Mouse (Mus musculus) heart, adult 11 months (tissue): ENCODE measurements at regions not wholly inside any gene's neighbourhood (a gene's known extent, or its start where the extent isn't known, plus 50 kb on each side); places are given as distances from the start of the nearest gene placed in this dataset.

Experiments
- DNase-seq: peaks from one replicate; pipeline ENCODE4 v3.0.0; 2022

DNA sequence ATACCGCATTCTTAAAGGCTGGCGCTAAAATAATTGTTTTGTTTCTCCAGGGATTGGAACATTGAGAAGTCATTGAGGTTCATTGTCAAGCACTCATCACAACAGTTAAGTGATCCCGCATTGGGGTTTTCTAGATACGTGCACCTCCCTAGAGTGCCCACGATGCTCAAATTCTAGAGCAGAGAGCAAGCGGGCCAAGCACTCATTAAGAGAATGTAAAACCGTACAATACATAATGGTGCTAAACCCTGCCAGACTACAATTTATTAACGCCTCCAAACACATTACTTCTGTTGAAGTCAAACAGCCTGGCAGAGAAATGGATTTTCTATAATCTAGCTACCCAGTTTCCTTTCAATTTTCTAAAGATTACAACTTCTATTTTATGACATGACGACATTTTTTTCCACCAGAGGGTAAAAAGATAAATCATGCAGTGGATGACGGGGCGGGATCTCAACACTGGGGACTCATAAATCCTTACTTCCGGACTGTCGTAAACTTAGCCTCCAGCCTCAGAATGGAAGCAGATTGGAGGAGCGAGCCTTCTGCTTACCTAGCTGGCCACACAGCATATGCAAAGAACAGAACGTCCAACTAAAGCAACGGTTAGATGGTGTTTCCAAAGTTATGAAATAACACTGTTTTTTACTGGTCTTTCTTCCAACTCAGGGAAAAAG lies 482.8 kb downstream of the Rps29 start:
- DNase-seq: peak; percentile 43

DNA sequence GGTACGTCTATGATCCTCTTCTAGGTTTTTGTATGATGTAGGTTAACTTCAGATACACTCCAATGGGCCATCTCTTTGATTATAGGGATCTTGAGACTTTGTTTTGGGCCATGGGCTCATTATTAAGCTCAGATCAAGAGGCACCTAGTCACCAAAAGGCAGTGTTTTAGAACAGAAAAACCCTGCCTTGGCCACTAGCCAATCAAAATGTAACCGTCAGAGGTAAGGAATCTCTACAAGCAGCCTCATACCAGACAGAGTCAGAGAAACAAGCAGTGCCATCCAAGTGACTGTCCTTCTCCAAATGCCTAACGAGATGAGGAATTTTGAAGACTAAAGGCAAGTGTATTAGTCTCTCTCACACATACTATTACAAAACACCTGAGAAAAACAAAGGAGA lies 487.0 kb downstream of the Rps29 start:
- DNase-seq: peak; percentile 8

DNA sequence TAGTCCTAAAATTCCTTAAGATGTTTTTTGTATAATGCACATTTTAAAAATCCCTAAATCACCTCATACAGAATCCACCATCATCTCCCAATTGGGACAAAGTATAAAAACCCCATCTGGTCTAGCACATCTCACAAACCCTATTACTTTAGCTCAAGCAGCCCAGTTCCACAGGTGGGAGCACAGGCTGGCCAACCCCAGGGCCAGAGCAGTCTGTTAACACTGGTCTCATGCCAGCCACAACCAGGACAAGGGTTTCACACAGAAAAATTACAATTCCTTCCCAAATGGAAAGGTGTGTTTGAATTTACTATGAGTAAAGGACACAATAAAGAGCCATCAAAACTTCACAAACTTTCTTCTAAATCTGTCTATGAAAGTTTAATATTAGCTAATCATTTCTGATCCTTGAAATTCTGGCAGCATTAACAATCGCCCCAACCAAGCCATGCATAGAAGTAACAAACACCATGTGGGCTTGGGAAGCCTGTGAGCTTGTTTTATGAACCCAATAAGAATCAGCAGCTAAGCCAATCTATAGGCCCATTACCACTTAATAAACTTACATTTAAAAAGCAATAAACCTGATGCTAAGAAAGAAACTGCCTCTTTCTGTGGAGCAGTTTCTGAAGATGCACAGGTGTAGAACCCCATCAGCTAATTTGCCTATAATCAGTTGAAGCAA lies 512.9 kb downstream of the Rps29 start:
- DNase-seq: peak; percentile 58

DNA sequence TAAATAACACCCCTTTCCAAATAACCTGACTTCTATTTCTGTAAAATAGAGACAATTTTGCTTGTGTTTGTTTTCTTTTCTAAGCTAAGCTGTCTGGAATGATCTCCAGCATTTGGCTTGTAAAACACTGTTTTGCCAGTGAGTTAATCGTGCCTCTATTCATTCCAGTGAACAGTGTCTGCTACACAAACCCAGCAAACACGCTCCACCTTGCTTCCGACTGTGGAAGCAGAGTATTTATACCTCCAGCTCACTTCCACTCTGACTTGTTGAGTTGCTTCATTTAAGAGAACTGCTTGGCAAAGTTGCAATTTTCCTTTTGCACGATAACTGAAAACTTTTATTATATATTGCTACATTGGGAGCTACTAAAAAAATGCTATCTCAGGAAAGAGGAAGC lies 515.3 kb downstream of the Rps29 start:
- DNase-seq: peak; percentile 28

DNA sequence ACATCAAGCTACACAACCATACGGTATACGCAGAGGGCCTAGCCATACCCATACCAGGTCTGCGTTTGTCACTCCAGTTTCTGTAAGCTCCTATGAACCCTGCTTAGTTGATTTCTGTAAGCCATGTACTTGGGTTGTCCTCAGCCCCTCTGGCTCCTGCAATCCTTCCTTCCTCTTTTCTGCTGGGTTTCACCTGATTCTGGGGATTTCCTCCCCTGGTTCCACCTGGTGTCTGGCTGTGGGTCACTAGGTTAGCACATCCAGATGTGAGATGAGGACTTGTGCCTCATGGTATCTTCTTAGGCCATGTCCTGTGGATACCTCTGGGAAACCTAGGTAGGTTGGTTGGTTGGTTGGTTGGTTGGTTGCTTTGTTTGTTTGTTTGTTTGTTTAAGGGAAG lies 526.5 kb downstream of the Rps29 start:
- DNase-seq: no peak

DNA sequence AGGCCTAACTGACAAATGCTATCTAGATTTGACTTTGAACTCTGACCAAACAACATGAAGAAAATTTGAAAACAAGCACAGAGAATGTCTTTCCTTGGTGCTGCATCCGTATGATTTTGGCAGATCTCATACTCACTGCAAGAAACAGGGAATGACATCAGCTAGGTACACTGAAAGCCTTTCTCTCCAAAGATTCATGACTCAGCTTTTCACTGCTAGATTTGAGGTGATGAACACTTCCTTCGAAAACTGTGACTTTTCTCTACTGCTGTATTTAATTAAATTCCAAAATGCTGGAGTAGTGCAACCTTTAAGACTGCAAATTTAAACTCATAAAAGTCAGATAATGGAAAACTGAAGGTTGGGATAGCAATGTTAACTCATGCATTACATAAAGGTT lies 540.6 kb downstream of the Rps29 start:
- DNase-seq: no peak

DNA sequence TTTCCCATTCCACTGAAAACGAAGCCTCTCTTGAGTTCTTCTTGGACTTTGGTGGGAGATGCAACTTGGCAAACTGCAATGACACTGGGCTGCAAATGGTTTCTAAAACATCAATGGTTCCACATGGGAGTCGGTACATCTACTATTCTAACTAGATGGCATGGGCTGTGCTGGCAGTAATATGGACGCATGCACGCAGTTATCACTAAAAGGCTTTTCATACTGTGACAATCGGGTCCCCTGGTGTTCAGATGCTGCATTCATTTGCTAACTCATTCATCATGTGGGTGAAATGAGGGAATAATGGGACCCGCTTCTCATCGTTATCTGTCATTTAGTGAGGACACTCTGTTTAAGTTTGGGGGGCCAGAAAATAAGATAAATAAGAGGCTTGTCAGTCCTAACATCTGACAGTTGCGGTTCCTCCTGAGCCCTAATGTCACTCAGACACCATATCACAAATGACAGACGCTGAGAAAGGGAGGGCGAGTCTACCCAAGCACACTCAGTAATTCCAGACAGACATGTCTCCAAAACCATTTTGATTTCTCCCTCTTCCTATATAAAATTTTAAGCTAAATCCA lies 553.5 kb downstream of the Rps29 start:
- DNase-seq: peak; percentile 17

DNA sequence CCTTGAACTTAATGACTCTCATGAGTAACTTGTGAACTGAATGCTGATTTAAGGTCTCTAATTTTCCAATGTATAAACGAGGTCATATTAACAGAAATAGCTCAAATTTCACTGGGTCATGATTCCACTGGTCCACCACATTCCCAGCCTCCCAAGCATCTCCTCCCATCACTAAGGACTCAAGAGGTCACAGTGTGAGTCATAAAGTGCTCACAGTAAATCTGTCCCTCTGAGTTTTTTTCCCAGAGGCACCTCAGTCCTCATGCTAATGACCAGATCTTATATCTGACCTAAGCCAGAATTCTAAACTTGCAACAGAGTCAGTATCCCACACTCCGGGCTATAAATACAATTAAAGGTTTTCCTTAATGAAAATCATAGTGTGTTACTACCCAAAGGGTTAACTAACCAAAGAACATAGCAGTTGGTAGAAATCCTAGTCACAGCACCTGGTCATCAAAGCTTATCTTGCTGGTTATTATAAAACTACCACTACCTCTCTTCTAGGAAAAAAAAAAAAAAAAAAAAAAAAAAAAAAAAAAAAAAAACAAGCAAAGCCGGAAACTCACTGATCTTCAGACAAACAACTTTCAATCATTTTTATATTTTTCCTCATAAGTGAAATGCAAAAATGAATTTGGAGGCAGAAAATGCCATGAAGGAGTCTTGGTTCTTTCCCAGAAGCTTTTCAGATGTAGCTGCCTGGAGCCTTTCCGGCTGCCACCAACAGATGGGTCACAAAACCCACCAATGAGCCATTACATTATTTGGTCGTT lies 554.3 kb downstream of the Rps29 start:
- peak; percentile 11 for DNase-seq

DNA sequence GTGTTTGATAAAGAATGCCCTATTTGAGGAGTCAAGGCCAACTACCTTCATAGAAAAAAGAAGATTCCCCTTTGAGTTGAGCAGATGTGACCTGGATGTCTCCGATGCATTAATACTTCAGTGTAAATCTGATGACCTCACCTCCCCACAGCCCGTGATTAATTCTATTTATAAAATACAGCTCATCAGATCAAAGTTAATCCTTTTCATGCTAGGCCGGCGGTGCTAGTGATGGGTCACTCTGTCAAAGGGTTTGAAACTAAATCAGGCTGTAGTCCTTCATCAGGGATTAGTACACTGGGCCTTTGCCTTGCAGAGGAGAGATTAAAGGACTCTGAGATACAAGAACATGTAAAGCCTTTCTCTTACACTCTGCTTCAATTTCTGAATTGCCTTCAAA lies 556.3 kb downstream of the Rps29 start:
- peak; percentile 43 for DNase-seq

DNA sequence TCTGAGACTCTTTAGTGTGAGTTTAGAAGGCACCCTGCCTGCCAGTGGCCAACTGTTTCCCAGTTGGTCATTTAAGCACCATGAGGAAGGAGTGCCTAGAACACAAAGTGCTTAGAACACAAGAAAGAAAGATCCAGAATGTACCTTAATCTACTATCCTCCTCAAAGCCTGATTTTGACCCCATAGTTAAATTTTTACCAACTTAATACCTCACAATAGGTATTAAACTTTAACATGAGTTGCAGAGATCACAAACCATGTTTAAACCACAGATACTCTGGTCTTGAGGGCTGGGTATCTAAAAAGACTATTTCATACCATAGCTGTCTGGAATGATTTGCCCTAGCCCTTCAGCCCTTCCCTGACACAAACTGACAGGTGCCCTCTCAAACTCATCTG lies 557.6 kb downstream of the Rps29 start:
- no peak for DNase-seq

DNA sequence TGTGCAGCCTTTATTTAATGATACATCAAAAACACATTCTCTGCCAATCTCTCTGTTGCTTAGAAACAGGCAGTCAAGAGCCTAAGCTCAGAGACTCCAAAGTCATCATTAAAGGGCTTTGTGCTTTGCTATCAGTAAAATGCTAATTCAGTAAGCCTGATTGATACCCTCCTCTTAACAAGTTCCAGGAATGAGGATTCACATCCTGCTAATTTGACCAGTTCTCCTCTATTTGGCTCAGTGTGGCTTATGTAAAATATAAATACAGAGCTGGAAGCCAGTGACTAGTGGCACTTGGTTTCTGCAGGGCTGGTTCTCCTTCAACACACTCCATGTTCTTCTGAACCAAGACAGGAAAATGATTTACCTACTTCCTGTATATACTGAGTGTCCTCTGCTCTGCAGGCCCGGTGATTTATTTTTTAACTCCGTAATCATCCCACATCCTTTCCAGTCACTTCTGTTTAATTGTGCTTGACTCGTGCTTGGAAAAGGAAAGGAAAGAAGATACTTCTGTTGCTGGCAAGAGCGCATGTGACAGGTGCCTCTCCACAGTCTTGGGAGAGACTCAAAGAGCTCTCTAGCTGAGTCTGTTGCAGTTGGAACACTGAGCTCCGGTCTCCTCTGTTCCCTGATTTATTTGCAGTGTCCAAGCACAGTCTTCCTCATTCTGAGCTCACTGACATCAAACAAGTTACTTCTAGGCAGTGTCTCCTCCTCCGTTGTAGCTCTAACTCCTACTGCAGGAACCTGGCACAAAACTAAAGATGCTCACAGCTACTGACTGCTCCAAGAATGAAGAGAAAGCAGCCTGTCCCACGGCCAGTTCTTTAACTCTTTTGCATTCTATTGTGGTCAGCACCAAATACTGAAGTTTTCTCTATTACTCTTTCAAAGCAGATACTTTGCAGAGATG lies 559.0 kb downstream of the Rps29 start:
- no peak for DNase-seq

DNA sequence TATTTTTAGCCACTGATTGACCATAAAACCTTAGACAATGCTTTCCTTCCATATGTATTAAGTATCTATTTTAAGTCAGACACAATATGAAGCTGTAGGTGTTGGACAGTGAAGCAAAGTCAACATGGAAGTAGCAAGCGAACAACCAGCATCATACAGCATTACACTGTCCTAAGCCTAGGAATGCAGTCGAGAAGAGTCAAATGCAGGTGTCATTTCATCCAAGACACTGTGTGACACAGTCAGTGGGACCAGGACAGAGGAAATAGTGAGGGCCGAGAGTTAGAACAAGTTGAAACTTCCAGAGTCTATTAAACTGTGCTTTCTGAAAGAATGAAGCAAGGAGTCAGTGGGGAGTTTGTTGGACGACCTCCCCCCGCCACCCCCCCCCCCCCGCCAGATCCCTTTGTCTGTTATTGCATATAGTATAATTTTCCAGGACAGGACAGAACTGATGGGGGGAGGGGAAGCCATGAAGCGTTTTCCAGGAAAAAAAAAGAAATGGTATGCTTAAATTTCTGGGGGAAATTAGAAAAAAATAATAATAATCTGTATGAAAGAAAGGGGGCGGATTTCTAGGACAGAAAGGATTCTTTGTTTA lies 559.9 kb downstream of the Rps29 start:
- DNase-seq: no peak

DNA sequence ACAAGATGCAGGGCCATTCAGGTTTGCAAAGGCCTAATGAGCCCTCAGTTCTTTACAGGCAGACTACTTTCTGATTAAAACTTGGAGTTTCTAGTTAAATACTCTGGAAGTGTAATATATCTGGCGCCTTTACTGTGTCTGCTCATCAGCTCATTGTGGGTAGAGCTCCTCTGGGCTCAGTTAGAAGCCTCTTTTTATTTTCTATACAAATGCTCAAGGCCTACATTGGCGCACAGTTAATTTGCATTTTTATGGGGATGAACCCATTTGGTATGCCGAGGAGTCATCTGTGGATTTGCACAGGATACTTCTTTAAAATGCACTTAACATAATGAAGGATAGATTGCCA lies 573.5 kb downstream of the Rps29 start:
- no peak for DNase-seq

DNA sequence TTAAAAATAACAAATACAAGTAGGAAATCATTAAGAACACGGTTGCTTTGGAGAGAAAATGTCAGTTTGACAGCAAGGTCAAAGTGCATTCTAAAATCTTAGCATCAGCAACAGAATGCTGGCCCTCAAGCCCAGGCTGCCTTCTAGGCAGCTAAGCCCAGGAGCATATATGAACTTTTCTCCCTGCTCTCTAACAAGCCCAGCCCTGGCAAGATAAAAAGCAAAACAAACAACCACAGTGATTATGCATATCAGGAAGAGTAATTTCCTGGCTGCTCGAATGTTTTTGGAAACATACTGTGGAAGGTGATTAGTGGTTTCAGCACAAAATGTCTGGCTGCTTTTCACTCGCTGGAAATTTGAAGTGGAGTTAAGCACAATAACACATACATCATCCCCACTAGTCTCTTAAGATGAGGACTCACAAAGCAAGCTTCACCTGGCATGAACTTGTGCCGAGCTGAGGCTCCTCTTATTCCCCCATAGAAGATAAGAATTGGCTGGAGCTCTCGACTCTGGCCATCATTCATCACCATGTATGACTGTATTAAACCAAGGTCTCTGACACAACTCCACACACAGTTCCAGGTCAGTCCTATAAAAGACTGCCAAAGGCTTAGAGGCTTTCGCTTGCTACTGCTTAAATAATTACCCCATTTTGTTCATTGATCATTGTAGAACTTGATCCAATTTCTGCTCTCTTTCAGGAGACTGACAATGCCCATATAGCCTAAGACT lies 574.0 kb downstream of the Rps29 start:
- DNase-seq: peak; percentile 86

DNA sequence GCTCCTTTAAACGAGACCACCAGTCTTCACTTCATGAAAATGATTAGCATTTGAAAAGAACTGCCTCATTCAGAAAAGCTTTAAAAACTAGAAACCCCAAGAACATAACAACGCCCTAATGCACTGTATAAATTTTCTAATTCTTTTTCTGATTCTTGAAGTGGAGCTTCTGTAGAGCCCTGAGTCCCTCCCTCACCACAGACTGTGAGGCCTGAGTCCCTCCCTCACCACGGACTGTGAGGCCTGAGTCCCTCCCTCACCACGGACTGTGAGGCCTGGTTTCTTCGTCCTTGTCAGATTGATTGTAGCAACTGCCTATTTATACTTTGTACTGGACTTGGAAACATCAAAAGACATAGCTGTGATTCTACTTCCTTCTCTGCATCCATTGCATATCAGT lies 579.1 kb downstream of the Rps29 start:
- peak; percentile 31 for DNase-seq

DNA sequence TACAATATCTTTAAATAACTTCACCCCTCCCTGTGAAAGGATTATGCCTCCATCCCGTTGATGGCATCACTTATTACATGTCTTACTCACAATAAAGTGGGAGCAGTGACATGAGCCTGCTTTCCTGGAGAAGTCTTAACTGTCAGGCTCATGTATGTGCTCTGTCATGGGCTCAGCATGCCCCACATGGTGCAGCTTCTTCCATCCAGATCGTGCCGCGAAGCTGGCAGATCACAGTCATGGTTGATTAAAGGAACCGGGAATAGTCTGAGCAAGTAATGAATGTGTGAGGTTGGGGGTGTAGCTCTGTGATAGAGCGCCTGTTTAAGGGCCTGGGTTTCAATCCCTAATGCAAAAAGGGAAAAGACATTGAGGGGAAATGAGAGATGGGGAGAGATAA lies 581.5 kb downstream of the Rps29 start:
- DNase-seq: peak; percentile 11

DNA sequence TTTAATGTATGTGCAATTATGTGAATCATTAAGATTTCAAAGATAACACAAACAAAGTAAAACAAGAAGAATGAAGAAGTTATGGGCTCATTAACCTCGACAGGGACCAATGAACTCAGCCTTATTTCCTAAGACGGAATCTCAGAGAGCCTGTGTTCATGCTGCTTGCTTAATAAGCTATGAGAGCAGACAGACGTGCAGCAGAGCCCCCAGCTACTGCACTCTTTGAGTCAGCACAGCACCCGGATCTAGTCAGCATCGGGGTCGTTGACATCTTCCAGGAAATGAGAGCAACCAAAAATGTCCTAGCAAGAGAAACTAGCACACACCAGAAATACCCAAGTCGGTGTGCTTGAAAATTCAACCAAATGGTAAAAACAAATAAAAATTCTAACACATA lies 582.1 kb downstream of the Rps29 start:
- DNase-seq: peak; percentile 41

DNA sequence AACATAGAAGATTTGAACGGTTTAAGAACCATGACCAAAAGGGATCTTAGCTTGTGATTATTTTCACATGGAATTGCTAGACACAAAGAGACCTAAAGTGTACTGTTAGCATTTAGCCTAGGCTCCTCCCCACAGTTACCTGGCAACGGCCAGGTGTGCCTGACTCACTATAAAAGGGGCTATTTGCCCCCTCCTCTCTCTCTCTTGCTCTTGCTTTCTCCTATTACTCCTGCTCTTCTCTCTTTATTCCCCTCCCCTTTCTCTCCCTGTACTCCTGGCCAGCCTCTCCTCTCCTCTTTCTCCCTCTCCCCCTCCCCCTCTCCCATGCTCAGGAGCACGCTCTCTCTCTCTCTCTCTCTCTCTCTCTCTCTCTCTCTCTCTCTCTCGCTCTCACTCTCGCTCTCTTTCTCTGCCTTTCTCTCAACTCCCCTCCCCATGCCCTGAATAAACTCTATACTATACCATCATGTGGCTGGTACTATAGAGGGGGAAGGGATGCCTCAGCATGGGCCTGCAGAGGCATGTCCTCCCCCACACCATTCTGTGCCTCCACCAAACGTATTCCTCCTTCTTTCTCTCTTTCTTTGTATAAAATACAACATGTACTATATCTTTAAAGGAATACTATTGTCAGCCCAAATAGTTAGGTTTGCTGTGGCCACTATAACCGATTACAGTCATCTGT lies 603.9 kb downstream of the Rps29 start:
- DNase-seq: no peak

DNA sequence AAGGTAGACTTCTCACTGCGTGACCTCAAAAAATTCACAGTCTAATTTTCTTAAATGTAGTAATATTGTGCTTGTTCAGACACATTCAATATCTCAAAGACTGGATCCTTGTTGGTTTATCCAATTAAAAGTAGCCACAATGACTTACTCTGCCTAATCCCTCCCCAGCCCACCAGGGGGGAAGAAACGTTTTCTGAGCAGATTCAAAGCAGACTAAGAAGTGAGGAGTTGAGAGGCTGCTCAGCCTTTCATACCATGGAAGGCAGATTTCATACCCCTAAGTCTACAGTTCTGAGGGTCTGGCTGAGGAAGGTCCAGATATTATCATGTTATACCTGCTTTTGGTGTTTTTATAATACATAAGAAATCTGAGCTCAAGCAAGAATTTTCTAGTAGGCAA lies 604.7 kb downstream of the Rps29 start:
- DNase-seq: peak; percentile 61

DNA sequence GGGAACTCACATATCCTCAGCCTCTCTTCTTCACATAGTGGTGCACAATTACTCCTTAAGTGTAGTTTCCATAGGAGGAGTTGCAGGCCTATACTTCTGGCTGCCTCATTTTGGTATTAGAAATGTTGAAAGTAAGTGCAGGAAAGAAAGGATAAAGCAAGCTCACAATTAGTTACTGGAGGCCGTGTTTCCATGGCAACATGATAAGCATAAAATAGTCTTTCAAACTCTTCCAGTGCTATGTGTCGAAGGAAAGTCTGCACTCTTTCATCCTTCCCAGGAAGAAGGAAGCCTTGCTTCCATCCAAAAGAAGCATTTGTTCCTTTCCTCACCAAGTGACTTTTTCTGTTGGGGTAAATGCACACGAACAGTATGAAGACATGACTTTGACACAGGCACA lies 617.2 kb downstream of the Rps29 start:
- DNase-seq: no peak

DNA sequence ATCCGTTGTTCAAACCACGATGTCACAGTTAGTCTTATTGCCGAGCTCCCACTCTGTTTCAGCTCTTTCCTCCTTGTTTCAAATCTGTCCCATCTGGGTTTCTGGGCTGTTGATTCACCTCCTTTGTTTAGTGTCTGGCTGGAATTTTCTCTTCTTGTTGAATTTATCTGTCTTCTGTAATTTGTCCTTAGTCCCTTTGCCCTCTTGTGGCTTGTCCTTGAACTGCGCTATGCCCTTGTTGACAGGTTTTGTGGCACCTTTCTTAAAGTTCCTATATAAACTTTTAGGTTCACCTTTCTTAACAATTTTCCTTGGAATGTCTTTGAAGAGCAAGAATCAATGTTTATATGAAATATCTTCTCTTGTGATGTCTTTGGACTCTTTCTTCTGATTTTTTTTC lies 658.2 kb downstream of the Rps29 start:
- DNase-seq: no peak
